Mouse (Mus musculus) effector memory CD4-positive, alpha-beta T cell, adult 7 months (primary cell): ENCODE measurements around the gene Mrpl23. TPM values are rescaled to one million over a fixed set of nuclear protein-coding genes. Genes with fewer than 3 reads are reported as not detected.

Source experiments
- polyA plus RNA-seq: library from polyadenylated mRNA; unstranded; fragments of 100-300 nt; shearing (Covaris generic); gene quantifications from one replicate; pipeline ENCODE4 v1.2.1, GENCODE M21; 2017

The Mrpl23 gene
- 4.9 TPM for polyA plus RNA-seq

GRCm38 (mm10) chr7:142532671-142533058 is at the start of gene Mrpl23:
Mrpl23 (plus strand) TSS chr7:142532686.

GRCm38 (mm10) chr7:142498575-142498974 is 33.9 kb upstream of the Mrpl23 start, which contains the start of gene Tnnt3:
Tnnt3 (plus strand) TSS chr7:142498836.

Other genes starting within 250 kb of the Mrpl23 start
- gene Krtap5-1, start 235.6 kb upstream of the Mrpl23 start, polyA plus RNA-seq, result not detected
- not detected for gene Krtap5-4, start 229.1 kb upstream of the Mrpl23 start, polyA plus RNA-seq
- gene Ifitm10, start 158.9 kb upstream of the Mrpl23 start, polyA plus RNA-seq, result 44.4 TPM
- 28.2 TPM for gene Gm49369, start 150.0 kb upstream of the Mrpl23 start, polyA plus RNA-seq
- gene Ctsd, start 144.6 kb upstream of the Mrpl23 start, polyA plus RNA-seq, result 419 TPM
- gene Syt8, start 97.8 kb upstream of the Mrpl23 start, polyA plus RNA-seq, result not detected
- not detected for gene Tnni2, start 90.9 kb upstream of the Mrpl23 start, polyA plus RNA-seq
- 1,101 TPM for gene Lsp1, start 71.9 kb upstream of the Mrpl23 start, polyA plus RNA-seq
- gene Tnnt3, start 33.9 kb upstream of the Mrpl23 start, polyA plus RNA-seq, result 5.0 TPM
- not detected for gene Igf2, start 134.1 kb downstream of the Mrpl23 start, polyA plus RNA-seq
- gene Gm49394, start 137.3 kb downstream of the Mrpl23 start, polyA plus RNA-seq, result not detected
- not detected for gene Ins2, start 210.7 kb downstream of the Mrpl23 start, polyA plus RNA-seq